Mouse (Mus musculus) testis, adult 2 months (tissue): ENCODE results near the gene Zfp281. TPM values are rescaled to one million over a fixed set of nuclear protein-coding genes. Genes with fewer than 3 reads are reported as not detected.

Experiments used
- H3K27ac ChIP-seq: fragments of 200-500 bp; 2 replicates; pipeline ENCODE4 v1.5.1; 2012; ENCODE audit warnings: low read depth, low read length; ENCODE audit not compliant: control insufficient read depth, insufficient read depth
- H3K27me3 ChIP-seq: fragments of 200-500 bp; 2 replicates; pipeline ENCODE4 v1.6.1; 2012; ENCODE audit warnings: mild to moderate bottlenecking, low read length, moderate library complexity; ENCODE audit not compliant: control insufficient read depth, insufficient read depth
- H3K36me3 ChIP-seq: fragments of 200-500 bp; 2 replicates; pipeline ENCODE4 v1.6.1; 2012; ENCODE audit warnings: mild to moderate bottlenecking, low read length; ENCODE audit not compliant: control insufficient read depth, insufficient read depth
- H3K4me1 ChIP-seq: fragments of 200-500 bp; 2 replicates; pipeline ENCODE4 v1.6.1; 2012; ENCODE audit warnings: low read length; ENCODE audit not compliant: control insufficient read depth, insufficient read depth
- H3K4me3 ChIP-seq: fragments of 200-500 bp; 2 replicates; pipeline ENCODE4 v1.5.1; 2012; ENCODE audit warnings: low read depth, mild to moderate bottlenecking, low read length, moderate library complexity, mixed read lengths; ENCODE audit not compliant: control insufficient read depth
- CTCF ChIP-seq: fragments of 200-500 bp; IDR thresholded peaks from 2 replicates; pipeline ENCODE4 v1.5.1; 2012; ENCODE audit warnings: low read depth, mild to moderate bottlenecking, inconsistent platforms, low read length, moderate library complexity; ENCODE audit not compliant: control insufficient read depth, insufficient read depth, insufficient replicate concordance
- POLR2A ChIP-seq: fragments of 200-500 bp; IDR thresholded peaks from 2 replicates; pipeline ENCODE4 v1.6.1; 2012; ENCODE audit warnings: low read depth, mild to moderate bottlenecking, inconsistent platforms, low read length, moderate library complexity; ENCODE audit not compliant: control insufficient read depth
- polyA plus RNA-seq: library from polyadenylated mRNA; depleted of rRNA; stranded (reverse); fragments of >200 nt; gene quantifications from 2 replicates; pipeline ENCODE4 v1.2.3, GENCODE M21; 2012

The Zfp281 gene
- polyA plus RNA-seq, 1 experiment = 2.3 TPM

DNA sequence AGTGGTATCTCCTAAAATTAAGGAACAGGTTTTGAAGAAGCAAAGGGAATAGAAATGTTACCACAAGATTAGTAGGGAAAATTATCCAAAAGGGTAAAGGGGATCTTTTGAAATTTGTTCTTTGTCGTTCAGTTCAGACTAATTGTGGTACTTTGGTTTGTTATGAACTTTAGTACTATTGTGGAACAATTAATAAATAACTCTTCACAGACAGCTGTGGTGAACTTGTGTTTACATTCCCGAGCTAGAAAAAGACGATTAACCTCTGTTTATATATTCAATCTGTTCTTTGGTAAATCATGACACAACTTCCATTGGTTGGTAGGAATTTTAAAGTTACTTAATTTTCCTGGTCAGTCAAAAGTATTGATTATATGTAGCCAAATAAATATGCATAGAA lies 8.2 kb downstream of the Zfp281 start:
- H3K36me3 ChIP-seq = no peaks in the 10 kb centered on the region
- H3K27ac ChIP-seq = no peak overlapping the region
- TF ChIP-seq POLR2A (no peak), CTCF (no peak)
- H3K4me1 ChIP-seq = no peaks in the 10 kb centered on the region
- no peaks in the 10 kb centered on the region for H3K27me3 ChIP-seq
- H3K4me3 ChIP-seq = no peak overlapping the region

DNA sequence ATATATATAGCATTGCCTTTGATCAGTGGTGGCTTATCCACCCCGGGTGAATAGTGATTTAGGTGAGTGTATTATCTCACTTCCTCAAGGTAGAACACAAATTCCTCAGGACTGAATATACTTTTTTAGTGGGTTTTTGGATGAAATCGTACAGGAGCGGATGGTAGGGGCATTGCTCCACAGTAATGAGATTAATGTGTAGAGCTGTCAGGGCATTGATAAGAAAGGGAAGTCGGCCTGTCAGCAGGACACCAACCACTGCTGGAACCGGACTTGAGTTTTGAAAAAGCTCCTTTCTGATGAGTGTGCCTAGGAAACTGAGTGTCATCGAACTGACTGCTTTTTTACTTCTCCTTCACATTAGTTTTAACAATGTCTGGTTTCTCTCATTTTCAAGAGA lies 10.9 kb downstream of the Zfp281 start:
- Histone ChIP-seq H3K4me1 (no peaks in the 10 kb centered on the region), H3K4me3 (no peak overlapping the region), H3K27me3 (no peaks in the 10 kb centered on the region), H3K36me3 (no peaks in the 10 kb centered on the region), H3K27ac (no peak overlapping the region)
- TF ChIP-seq POLR2A = no peak
- no peak for TF ChIP-seq CTCF

DNA sequence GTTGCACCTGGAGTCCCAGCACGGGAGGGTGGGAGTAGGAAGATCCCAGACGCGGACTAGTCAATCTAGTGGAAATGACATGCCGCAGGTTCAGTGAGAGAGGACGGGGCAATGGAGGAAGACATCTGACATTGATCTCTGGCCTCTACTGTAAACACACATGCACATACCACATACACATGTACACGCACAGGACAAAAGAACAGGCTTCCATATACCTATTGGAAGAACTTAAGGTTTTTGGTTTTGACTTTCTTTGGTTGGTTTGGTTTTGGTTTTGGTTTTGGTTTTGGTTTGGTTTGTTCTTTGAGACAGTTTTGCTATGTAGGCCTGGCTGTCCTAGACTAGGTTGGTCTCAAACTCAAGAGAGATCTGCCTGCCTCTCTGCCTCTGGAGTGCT lies 12.2 kb downstream of the Zfp281 start:
- Histone ChIP-seq H3K27ac (no peak overlapping the region), H3K27me3 (no peaks in the 10 kb centered on the region), H3K4me3 (no peak overlapping the region), H3K36me3 (no peaks in the 10 kb centered on the region), H3K4me1 (no peaks in the 10 kb centered on the region)
- TF ChIP-seq POLR2A (no peak), CTCF (no peak)

- Histone ChIP-seq H3K4me1 (no peaks in the 10 kb centered on the region), H3K27ac (no peak overlapping the region), H3K27me3 (no peaks in the 10 kb centered on the region), H3K36me3 (no peaks in the 10 kb centered on the region), H3K4me3 (no peak overlapping the region)
- no peak for TF ChIP-seq CTCF
- no peak for TF ChIP-seq POLR2A
Measured at GRCm38 (mm10) chr1:136637696-136638095, 13.0 kb downstream of the Zfp281 start.

DNA sequence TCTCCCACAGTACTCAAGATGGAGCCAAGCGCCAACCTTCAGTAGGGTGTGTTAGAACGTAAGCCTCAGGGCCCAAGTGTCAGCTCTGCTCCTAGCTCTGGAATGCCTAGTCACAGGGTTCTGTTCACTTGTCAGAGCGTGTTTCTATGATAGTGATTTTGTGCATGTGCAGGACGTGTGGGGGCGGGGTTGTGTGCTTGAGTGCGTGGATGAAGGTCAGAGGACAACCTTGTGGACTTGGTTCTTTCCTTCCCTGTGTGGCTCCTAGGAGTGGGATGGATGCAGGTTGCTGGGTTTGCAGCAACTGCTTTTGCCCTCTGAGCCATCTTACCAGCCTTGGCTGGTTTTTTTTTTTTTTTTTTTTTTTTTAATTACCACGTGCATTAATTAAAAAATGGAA lies 13.5 kb downstream of the Zfp281 start:
- no peak overlapping the region for H3K4me3 ChIP-seq
- H3K4me1 ChIP-seq = no peaks in the 10 kb centered on the region
- H3K27me3 ChIP-seq = no peaks in the 10 kb centered on the region
- no peak overlapping the region for H3K27ac ChIP-seq
- H3K36me3 ChIP-seq = no peaks in the 10 kb centered on the region
- TF ChIP-seq CTCF (no peak), POLR2A (no peak)

DNA sequence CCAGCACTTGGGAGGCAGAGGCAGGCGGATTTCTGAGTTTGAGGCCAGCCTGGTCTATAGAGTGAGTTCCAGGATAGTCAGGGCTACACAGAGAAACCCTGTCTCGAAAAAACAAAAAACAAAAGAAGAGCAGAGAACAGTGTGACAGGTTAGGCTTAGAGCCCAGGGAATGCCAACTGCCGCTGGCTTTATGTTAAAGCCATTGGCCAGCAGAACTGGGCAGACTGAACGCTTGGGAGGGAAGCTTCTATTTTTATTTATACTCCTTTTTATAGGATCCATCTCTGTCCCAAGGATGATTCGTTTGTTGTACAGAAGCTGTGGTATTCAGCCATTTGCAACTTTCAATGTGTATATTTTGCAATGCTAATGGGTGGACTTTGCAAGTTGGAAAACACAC lies 14.0 kb downstream of the Zfp281 start:
- no peaks in the 10 kb centered on the region for H3K27me3 ChIP-seq
- no peaks in the 10 kb centered on the region for H3K4me1 ChIP-seq
- H3K36me3 ChIP-seq = no peaks in the 10 kb centered on the region
- TF ChIP-seq POLR2A (no peak), CTCF (no peak)
- H3K4me3 ChIP-seq = no peak overlapping the region
- no peak overlapping the region for H3K27ac ChIP-seq

- H3K4me3 ChIP-seq = no peak overlapping the region
- no peak overlapping the region for H3K27ac ChIP-seq
- no peaks in the 10 kb centered on the region for H3K36me3 ChIP-seq
- TF ChIP-seq CTCF (no peak), POLR2A (no peak)
- no peaks in the 10 kb centered on the region for H3K27me3 ChIP-seq
- no peaks in the 10 kb centered on the region for H3K4me1 ChIP-seq
Measured at GRCm38 (mm10) chr1:136639221-136639620, 14.5 kb downstream of the Zfp281 start.

DNA sequence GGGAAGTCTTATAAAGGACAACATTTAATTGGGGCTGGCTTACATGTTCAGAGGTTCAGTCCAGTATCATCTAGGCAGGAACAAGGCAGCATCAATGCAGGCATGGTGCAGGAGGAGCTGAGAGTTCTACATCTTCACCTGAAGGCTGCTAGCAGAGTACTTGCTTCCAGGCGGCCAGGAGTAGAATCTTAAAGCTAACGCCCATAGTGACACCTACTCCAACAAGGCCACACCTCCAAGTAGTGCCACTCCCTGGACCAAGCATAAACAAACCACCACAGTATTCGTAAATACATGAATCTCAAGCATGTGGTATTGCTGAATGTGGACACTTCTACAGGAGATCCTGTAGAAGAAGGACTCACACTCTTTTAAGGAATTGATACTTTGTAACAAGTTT lies 18.0 kb downstream of the Zfp281 start:
- no peak overlapping the region for H3K27ac ChIP-seq
- H3K27me3 ChIP-seq = no peaks in the 10 kb centered on the region
- no peaks in the 10 kb centered on the region for H3K36me3 ChIP-seq
- no peaks in the 10 kb centered on the region for H3K4me1 ChIP-seq
- no peak overlapping the region for H3K4me3 ChIP-seq
- TF ChIP-seq POLR2A (no peak), CTCF (no peak)
